Mouse (Mus musculus): Measurements from ENCODE around the gene Nectin1.

Gene Nectin1

DNA sequence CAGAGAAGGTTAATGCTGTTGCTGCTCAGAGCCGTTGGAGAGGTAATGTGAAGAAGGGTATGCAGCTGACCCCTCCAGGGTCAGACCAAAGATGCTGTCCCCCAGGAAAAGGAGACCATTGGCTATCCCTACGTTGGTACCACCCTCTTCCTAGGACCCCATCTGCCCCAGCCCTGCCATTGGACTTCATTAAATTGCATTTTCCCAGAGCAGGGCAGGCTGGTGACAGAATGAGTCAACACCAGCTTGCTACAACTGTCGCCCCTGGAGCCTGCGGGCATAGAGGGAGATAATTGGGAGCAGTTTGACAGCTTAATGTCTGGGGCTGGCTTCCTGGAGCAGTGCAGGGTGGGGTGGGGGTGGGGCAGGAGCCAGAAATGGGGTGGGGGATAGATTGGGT lies 25.0 kb downstream of the Nectin1 start:
- DNase-seq, result no peak

DNA sequence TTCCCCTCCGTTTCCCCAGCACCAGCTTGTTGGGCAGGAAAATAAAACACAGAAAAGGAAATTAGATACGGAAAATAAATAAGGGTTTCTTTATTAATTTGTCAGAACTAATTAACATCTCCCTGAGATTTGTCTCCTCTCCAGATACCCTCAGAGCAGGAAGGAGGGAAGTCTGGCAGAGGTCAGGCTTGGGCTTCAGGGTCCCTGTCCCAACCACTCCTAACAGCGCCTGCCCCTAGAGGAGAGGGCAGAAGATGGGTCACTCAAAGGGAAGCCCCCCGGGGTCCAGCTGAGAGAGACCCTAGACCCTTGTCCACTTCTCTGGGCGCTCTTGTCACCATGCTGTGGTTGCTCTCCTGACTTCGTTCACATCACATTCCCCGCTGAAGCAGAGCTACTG lies 25.4 kb downstream of the Nectin1 start:
- DNase-seq, result no peak

DNA sequence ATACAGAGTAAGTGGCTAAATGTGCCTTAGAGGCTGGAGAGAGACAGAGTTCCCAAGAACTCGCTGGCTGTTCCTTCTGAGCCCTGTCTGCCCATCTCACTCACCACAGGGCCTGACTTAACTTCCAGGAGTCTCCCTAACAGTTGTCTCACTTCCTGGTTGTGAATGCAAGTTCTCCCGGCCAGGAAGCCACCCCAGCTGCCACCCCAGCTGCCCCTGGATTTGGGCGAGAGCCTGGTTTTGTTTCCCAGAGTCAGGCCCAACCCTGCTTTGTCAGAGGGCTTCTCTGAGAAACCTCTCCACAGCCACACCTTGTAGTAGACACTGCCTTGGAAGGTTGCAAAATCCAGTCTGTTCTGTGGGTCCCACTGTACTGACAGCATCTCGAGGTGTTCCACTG lies 26.2 kb downstream of the Nectin1 start:
- no peak for DNase-seq

DNA sequence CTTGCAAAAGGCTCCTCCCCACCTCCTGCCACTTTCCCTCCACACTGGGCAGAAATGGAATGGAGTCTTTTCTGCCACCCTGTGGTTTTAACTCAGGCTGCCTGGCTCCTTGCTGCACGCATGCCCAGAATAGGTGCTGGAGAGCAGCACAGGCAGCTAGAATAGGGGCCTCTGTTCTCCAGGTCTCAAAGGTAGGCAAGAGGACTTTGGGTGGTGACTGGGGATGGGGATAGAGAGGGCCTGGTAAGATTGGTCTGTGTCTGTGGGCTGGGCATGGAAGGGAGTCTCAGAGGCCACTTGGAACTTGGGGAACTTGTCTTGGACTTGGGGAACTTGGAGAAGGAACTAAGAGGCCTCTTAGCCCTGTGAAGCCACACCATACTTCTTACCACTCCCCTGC lies 27.3 kb downstream of the Nectin1 start:
- no peak for DNase-seq

DNA sequence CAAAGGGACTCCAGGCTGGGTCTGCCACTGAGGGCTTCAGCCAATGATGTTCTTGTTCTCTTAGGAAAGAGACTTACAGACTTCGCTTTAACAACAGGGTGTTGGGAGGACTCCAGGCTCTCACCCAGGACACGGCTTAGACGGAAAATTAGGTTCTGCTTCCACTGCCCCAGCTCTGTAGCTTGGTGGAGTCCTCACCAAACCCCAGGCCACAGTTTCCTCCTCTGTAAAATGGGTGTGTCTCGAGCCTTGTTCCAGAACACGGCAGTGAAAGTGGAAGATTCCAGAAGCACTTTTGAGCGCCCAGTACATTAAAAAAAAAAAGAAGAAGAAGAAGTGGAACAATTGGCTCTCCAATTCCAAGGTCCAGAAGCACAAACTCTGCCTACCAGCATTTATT lies 28.7 kb downstream of the Nectin1 start:
- no peak for DNase-seq

DNA sequence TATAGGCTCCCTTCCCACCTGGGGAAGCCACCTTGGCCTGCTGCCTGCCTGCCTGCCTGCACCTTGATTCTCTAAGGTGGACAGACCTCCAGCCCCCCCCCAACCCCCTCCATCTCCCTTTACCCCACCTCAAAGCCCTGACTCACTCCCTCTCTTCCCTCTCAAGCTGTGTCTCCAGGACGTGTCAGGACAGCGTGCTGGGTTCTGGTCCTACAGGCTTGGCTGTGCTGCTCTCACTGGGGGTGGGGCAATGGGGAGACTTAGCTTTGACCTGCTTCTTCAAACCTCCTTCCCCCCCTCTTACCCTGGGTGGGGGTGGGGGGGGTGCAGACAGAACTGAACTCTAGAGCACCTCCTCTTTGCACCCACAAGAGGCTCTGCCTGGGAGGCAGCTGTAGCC lies 29.7 kb downstream of the Nectin1 start:
- no peak for DNase-seq

DNA sequence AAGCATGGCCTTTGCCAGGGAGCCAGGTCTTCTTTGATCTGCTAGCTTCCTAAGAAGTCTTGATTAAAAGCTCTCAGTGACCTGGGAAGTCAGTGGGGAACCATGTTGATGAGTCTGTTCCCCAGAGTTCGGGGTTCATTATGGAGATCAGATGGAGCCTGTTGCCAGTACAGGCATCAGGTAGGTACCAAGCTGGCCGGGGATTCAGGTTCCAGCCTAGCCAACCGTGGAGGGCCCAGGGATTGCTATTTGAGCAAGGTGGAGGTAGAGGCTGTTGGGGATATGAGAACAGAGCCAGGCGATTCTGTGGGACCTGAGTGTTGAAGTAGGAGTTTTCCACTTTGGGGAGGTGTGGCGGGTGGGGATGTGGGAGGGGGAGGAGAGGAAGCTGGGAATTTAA lies 30.6 kb downstream of the Nectin1 start:
- no peak for DNase-seq

DNA sequence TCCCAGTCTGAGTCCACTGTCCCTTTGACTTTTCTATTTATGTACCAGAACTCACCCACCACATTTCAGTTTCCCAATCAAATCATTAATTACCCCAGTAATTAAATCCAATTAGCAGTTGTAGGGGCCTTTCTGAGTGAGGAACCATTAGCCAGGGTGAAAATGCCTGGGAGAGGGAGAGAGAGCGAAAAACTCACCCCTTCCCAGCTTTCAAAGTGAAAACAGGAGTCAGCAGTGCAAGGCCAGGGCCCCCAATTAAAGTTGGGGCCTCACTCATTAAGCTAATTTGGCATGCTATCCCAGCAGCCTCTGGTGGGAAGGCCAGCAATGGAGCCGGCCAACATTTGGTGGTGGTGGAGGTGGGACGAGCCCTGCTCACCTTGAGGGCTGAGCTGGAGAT lies 32.4 kb downstream of the Nectin1 start:
- no peak for DNase-seq

DNA sequence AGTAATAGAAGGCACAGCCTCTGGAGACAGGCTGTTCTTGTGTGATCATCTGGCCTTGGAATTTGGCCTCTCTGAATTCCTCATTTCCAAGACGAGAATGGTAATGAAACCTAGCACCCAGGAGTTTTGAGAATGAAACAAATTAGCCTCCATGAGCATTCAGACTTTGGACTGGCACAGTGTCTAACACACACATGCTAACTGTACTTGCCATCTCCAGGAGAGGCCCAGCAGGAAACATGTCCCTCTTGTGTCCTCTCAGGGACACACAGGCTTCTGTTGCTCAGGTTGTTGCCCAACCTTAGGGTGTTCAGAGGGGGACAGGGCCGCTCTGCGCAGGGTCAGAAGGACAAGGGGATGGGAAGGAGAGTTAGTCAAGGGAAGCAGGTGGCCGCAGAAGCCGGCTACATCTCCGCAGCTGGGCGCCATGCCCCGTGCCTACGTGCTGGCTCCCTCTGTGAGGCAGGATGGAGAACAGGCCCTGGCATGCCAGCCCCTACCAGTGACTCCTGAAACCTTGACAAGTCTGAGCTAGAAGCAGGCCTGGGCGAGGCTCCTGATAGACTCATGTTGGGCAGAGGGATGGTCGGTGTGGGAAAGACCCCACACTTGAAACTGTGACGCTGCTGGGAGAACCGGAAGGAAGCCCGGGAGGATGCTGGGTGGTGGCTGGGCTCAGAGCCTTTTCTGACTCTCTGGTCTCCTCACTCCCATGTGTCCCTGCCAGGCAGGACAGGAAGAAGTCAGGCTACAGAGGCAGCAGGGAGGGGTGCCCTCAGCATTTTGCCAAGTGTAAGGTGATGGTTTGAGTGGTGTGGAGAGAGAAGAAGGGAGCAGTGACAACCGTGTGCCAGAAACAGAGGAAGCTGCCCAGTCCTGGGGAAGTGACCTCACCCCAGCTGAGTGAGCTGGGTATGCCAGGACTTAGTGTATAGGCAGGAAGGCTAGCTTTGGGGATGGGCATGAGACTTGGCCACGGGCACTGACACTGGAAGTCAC lies 33.9 kb downstream of the Nectin1 start:
- DNase-seq, result no peak

DNA sequence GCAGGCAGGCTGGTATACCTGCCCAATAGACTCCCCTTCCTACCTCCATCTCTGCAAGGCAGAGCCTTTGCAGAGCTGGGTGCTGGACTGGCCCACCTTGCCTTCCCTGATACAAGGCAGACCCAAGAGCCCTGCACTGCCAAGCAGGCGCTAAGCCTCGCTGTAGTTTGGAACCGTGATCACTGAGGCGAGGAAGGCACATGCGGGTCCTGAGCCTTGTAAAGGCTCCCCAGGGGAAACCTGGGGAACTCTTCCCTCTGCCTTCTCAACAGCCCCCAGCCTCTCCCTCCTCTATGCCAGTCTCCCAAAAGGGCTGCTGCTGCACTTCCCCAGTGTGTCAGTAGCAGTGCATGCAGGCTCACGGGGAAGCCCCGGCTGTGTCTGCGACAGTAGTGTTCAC lies 37.1 kb downstream of the Nectin1 start:
- no peak for DNase-seq

DNA sequence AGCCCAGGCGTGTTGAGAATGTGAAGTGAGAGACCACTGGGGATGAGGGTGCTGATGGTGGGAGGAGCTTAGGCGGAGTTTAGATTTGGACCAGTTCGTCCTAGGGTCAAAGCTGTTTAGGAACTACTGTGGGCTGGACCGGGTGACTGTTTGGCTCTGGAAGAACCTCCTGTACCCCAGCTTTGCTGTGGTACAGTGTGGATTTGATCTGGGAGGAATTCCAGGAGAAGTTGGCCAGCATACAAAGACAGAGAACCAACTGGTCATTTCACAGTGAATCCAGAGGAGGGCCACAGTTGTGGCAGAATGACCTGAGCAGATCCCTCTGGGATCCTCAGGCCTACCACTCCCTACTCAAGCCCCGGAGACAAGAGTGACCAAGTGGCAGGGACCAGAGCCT lies 38.6 kb downstream of the Nectin1 start:
- DNase-seq, result no peak

DNA sequence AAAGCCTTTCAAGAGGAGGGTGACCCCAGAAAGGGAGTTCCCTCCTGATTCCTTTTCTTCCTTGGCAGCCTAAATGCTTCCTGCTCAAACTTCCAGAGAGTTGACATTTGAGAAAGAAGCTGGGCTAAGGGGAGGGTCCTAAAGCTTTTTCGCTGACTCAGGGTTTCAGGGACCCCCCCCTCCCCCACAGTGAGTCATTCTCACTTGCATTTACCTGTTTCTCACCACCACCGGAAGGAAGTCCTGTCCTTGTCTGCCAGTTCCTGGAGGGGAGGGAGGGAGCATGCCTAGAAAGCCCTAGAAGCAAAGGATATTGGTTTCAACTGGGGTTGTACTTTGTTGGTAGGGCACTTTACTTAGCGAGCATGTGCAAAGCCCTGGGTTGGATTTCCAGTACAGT lies 40.2 kb downstream of the Nectin1 start:
- DNase-seq, result no peak

DNA sequence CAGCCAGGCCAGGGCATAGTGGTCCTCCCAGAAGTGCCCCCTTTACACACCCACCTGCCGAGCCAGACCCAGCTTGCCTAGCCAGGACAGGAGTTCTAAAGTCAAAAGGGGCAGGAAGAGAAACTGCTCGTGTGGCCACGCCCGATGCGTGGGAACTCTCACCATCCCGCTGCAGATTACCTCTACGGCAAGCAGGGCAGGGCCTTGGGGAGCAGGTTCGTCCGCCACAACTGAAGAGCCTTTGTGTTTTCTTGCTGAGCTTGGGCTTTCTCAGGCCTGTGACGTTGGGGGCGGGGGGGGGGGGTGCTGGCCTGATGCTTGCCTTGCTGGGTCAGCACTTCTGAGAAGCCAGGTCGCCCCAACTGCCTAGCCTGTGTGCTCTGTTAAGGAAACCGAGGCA lies 41.1 kb downstream of the Nectin1 start:
- no peak for DNase-seq

DNA sequence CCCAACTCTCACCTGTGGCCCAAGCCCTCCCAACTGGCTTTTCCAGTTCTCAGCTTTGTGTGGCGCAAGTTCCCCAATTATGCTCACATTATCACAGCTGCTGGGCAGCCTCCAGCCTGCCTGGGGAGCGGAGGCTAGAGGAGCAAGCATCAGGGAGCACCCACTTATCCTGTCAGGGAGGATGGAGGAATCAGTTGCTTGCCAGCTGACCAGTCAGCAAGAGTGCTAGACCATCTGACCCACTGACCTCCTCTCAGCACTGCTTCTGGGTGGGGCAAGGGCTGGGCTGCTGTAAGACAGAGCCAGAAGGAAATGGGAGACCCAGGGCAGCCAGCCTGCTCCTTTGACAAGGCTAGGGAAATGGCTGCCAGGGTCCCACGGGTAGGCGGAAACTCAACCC lies 43.8 kb downstream of the Nectin1 start:
- no peak for DNase-seq

DNA sequence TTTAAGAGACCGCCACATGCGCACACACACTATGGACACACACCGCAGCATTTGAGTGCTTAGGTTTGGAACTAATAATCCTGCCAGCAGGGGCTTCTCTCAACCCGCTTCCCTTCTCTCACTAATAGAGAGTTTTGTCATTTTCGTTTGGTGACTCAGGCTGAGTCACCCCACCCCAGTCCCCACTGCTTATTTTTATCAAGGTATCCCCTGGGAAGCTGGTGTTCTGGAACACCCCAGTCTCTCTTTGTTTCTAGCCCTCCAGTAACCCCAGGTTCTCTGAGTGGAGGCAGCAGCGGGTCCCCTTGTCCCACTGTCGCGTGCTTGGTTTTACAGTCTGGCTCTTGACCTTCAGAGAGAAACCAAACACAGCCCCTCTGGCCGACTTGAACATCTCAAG lies 48.9 kb downstream of the Nectin1 start:
- DNase-seq, result no peak

DNA sequence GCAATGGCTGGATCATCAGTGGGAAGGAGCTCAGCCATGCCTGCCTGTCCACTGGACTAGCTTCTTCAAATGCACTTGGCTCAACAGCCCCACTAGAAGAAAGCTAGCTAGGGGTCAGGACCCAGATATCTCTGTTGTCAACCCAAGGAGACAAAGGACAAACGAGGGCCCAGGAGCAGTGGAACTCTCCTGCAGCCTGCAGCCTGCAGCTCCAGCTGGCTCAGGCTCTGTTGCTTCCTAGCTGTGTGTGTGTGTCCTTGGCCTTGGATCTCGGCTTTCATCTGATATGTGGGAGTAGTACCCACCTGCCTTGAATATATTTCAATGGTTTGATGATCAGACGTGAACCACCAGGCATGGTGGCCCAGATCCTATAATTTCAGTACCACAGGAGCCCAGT lies 49.6 kb downstream of the Nectin1 start:
- DNase-seq, result no peak

DNA sequence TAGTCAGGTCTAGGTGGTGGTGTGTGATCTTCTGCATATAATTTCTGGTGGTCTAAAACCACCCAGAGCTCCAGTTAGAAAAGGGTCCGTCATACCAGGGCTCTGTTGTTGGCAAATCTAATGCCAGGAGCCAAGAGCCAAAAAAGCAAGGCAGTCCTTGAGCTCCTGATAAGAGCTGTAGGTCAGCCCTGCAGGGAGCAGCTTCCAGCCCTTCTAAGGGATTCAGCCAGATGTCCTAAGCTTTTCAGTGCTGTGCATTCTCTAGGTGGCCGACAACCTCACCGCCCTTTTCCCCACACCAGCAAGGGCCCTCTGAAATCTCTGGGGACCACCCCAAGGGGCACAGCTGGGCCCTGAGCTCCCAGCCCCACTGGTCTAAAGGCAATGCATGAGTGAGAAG lies 52.2 kb downstream of the Nectin1 start:
- no peak for DNase-seq

DNA sequence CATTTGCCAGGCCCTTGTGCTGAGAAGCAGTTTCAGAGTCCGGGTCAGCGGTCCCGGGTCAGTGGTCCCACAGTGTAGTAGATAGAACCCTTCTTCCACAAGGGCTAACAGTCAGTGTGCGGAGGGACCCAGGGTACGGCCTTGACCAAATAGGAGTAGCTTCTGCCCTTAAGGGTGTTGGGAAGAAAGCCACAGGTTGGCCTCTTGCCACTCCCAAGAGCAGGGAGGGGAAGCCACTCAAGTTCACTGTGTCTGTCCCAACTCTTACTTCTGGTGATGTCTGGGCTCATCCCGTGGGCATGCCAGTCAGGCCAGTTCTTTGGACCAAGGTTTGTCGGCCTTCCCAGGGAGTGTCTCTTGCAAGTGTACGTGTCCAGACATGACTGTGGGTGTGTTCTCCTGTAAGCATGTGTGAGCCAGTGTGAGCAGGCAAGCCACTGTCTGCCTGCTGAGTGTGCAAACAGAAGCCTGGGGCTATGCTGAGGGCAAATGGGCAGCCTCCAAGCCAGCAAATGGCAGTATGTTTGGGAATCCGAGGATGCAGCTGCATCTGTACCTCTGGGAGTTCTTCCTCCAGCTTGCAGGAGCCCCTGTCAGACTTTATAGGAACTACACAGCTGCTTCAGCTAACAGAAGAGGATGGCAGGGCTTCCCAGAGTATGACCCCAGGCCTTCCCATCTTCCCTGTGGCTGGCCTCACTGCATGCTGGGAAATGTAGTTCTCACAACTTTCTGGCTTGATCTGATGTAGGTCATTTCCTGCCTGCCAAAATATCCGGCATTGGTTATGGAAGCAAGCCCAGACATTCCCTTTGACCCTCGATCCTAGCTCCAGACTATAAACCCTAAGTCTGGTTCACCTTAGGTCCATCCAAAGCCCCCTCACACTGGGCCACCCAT lies 53.3 kb downstream of the Nectin1 start:
- DNase-seq, result no peak

DNA sequence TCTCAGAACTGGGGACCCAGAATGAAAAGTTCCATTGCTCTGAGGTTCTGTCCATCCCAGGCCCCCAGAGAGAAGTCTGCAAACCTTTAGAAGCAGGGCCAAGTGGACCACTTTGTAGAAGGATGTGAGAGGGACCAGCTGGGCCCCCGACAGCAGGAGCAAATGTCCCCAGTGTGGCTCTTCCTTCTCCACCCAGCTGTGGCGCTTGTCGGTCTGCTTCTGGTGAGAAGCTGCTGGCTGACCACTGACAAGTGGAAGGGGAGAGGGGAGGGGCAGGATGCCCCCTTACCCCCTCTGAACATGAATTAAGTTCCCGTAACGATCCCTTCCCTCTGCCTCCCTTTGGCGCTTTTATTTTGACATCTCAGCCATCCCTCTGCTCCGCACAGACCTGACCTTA lies 54.0 kb downstream of the Nectin1 start:
- DNase-seq, result no peak

DNA sequence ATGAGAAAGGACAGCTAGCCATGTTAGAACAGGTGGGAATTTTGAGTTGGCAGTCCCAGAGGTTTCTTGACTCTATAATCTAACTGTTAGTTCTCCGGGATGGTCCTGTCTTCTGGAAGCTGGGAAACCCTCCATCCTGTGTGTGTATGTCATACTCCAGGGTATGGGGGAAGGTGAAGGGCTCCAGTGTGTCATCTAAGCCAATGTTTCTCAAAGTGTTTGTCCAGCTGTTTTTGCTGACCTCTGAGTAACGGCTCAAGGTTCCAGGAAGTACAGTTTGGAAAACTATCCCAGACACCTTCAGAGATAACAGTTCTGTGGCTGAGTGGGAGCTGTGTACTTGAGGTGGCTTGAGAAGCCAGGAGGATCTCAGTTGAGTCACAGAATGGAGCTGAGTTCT lies 56.7 kb downstream of the Nectin1 start:
- no peak for DNase-seq

DNA sequence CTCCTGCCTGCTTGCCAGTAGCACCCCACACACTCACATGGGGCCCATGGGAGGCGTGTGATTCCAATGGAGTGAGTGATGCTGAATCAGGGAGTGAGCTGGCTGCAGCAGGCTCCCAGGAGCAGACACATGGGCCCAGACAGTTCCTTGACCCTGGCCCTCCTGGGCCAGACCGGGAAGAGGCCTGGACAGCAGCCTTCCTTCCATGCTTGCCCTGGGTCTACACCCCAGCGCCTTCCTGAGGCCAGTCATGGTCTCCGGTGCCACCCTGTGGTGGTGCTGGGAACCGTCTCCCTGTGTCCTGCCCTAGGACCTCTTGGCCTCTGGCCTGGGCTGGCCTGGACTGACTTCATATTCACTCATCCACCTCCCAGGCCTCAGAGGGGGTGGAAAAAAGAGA lies 58.1 kb downstream of the Nectin1 start:
- no peak for DNase-seq

DNA sequence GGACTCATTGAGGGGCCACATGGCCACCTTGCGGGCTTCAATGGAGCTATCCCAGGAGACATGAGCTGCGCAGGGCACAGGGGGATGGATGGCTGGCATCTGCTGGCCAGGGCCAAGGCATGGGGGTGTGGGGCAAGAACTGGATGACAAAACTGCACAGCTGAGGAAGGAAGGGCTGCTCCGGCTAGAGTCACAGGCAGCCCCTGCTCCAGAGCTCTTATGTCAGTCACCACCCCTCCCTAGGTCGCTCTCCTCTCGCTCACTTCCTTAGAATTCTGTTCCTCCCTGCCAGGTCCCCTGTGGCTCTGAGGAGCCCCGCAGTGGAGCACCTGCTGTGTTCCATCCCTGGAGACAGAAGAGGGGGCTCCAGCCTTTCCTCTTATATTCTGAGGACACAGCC lies 63.8 kb downstream of the Nectin1 start:
- DNase-seq, result no peak

DNA sequence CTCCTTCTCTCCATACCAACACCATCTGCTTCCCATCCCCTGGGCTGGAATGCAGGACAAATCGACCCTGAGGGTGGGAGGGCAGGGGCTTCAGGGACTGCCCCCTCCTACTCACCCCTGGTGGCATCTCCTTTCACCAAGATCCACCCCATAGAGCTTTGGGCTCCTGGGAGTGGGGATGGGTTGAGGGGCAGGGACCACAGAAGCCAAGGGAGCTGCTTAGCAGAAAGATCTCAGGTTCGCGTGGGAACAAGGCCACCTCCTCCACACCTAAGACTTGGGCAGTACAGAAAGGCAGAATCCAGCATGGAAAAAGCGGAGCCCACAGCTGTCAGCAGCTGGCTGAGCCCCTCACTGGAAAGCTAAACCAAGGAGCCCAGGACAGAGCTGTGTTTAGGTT lies 64.3 kb downstream of the Nectin1 start:
- DNase-seq, result no peak

DNA sequence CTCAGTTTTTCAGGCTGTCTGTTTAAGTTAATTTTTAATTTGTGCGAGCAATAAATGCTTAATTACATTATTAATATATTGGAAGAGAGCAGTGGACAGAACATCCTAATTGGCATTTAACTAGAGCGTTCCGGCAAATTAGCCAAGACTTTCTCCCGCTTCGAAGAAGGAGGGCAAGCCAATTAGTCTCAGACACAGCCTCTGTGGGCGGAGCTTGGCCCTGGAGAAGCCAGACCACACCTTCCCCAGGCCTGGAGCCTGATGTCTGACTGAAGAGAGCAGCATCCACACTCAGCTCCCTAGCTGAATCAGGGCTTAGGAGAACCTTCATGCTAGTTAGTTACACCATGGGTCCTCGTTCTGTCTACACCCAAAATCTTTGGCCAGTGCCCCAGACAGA lies 64.8 kb downstream of the Nectin1 start:
- DNase-seq, result no peak

Data from thymus, adult 18-20 months (tissue).